Mouse (Mus musculus) lung, postnatal 0 days (tissue): ENCODE results near the gene Alk.

Experiments used
- CTCF ChIP-seq: IDR thresholded peaks from 2 replicates; pipeline ENCODE4 v1.5.1; 2016; ENCODE audit warnings: antibody characterized with exemption, mild to moderate bottlenecking
- EP300 ChIP-seq: IDR thresholded peaks from 2 replicates; pipeline ENCODE4 v1.6.1; 2016; ENCODE audit warnings: antibody characterized with exemption, mild to moderate bottlenecking, control low read depth

DNA sequence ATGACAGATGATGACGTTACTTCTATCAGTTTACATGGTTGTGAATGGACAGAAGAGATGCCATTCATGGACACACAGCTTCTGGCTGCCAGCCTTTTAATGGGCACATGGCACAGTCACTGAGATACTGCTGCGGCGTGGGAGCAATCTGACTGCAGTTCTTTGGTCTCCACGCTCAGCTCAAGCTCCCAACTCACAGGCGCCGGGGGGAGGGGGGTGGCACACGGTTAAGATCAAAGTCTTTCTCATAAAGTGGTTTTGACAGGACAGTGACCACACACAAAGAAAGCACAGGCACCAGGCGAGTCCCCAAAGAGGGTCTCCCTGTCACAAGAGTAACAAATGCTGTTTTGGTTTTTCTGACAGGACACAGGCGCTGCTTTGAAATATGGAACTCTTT, 641.7 kb downstream of the Alk start:
- no peak for TF ChIP-seq CTCF
- TF ChIP-seq EP300 = no peak
